Mouse (Mus musculus) forebrain, embryonic 16.5 days (tissue): ENCODE measurements around the gene Ripor2. TPM values are rescaled to one million over a fixed set of nuclear protein-coding genes. Genes with fewer than 3 reads are reported as not detected.

Experiments
- ATAC-seq: fragments of 200-750 bp; cut with Nextera tagmentation; 2 replicates; pipeline ENCODE4 v1.8.0; 2017; ENCODE audit warnings: mild to moderate bottlenecking, moderate library complexity
- H3K27ac ChIP-seq: fragments of 300-500 bp; sonication (generic); 2 replicates; pipeline ENCODE4 v1.5.1; 2014; ENCODE audit warnings: low read length, control low read depth
- H3K27me3 ChIP-seq: fragments of 300-500 bp; sonication (generic); replicated peaks from 2 replicates; pipeline ENCODE4 v1.6.1; 2014; ENCODE audit warnings: low read length; ENCODE audit not compliant: control insufficient read depth, insufficient read depth
- H3K36me3 ChIP-seq: fragments of 300-500 bp; sonication (generic); 2 replicates; pipeline ENCODE4 v1.6.1; 2014; ENCODE audit not compliant: control insufficient read depth, insufficient read depth
- H3K4me1 ChIP-seq: fragments of 300-500 bp; sonication (generic); replicated peaks from 2 replicates; pipeline ENCODE4 v1.6.1; 2014; ENCODE audit warnings: low read length; ENCODE audit not compliant: control insufficient read depth, insufficient read depth
- H3K4me2 ChIP-seq: fragments of 300-500 bp; sonication (generic); 2 replicates; pipeline ENCODE4 v1.6.1; 2014; ENCODE audit warnings: mild to moderate bottlenecking, low read length, control low read depth
- H3K4me3 ChIP-seq: fragments of 300-500 bp; sonication (generic); replicated peaks from 2 replicates; pipeline ENCODE4 v1.5.1; 2014; ENCODE audit warnings: mild to moderate bottlenecking, low read length, control low read depth
- H3K9ac ChIP-seq: fragments of 300-500 bp; sonication (generic); replicated peaks from 2 replicates; pipeline ENCODE4 v1.6.1; 2014; ENCODE audit warnings: low read depth, low read length, control low read depth
- H3K9me3 ChIP-seq: fragments of 300-500 bp; sonication (generic); 2 replicates; pipeline ENCODE4 v1.6.1; 2016; ENCODE audit warnings: low read length; ENCODE audit not compliant: control insufficient read depth
- WGBS: fragments of 180-500 bp; shearing (Covaris S2); extraction: QIAGEN DNeasy Blood & Tissue Kit; methylation state at CpG from one replicate; pipeline ENCODE4 v1.1.7; 2014; 5-methylcytosine and 5-hydroxymethylcytosine counted together
- polyA plus RNA-seq: library from polyadenylated mRNA; unstranded; fragments of >200 nt; fragmentation: Nextera tagmentation; extraction: Ambion mirVana; gene quantifications from 2 replicates; pipeline ENCODE4 v1.2.1, GENCODE M21; 2015

The Ripor2 gene
- 23.4 and 33.8 TPM in 2 replicates for polyA plus RNA-seq

GRCm38 (mm10) chr13:24581833-24582232 is at the start of gene Ripor2:
Gene Ripor2, plus strand, starts transcription at chr13:24582189.
- Histone ChIP-seq H3K36me3 (no peaks in the 10 kb centered on the region), H3K9me3 (no peaks in the 10 kb centered on the region), H3K27me3 (no peaks in the 10 kb centered on the region), H3K9ac (no peak within 1 kb of the TSS), H3K4me2 (no peak within 1 kb of the TSS), H3K27ac (peak within 1 kb of the TSS; percentile 47; the same call in 1 of the 2 replicates), H3K4me3 (no peak within 1 kb of the TSS), H3K4me1 (peaks cover 8% of the 10 kb centered on the region)
- ATAC-seq, result peak; percentile 59
- 40% methylated on average over 10 of the region's 10 CpGs for WGBS

DNA sequence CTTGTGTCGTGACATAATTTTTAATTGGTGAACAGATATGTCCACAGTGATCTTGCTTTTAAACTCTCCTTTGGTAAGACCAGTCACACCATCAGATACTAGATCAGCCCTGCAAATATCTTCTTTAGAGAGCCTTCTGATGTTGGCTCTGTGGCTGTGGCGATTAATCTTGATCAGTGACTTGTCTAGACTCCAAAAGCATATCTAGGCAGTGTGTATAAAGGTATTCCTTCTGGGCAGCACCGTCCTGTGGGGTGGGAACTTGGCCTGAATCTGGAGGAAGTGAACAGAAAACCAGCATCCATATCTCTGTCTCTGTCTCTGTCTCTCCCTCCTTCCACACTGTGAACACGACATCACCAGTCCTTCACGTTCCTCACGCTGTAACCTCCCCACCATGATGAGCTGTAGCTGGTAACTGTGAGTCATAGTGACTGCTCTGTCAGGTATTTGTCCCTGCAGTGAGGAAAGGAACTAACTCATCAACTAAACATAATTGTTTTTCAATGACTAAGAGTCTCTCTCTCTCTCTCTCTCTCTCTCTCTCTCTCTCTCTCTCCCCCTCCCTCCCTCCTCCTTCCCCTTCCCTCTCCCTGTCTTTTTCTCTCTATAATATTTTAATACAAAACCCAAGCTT is 45.3 kb upstream of the Ripor2 start:
- H3K9ac ChIP-seq, result no peak overlapping the region
- no peaks in the 10 kb centered on the region for H3K9me3 ChIP-seq
- no peak overlapping the region for H3K27ac ChIP-seq
- H3K4me3 ChIP-seq, result no peak overlapping the region
- 90% methylated on average over 6 of the region's 6 CpGs for WGBS
- H3K4me1 ChIP-seq, result no peaks in the 10 kb centered on the region
- no peak overlapping the region for H3K4me2 ChIP-seq
- no peaks in the 10 kb centered on the region for H3K27me3 ChIP-seq
- H3K36me3 ChIP-seq, result no peaks in the 10 kb centered on the region
- ATAC-seq, result no peak

GRCm38 (mm10) chr13:24538012-24538411 is 44.0 kb upstream of the Ripor2 start:
- no peak overlapping the region for H3K4me3 ChIP-seq
- no peak overlapping the region for H3K4me2 ChIP-seq
- no peaks in the 10 kb centered on the region for H3K36me3 ChIP-seq
- H3K4me1 ChIP-seq, result no peaks in the 10 kb centered on the region
- no peak for ATAC-seq
- H3K9me3 ChIP-seq, result no peaks in the 10 kb centered on the region
- H3K27ac ChIP-seq, result no peak overlapping the region
- H3K9ac ChIP-seq, result no peak overlapping the region
- no peaks in the 10 kb centered on the region for H3K27me3 ChIP-seq
- 86% methylated on average over 2 of the region's 2 CpGs for WGBS

DNA sequence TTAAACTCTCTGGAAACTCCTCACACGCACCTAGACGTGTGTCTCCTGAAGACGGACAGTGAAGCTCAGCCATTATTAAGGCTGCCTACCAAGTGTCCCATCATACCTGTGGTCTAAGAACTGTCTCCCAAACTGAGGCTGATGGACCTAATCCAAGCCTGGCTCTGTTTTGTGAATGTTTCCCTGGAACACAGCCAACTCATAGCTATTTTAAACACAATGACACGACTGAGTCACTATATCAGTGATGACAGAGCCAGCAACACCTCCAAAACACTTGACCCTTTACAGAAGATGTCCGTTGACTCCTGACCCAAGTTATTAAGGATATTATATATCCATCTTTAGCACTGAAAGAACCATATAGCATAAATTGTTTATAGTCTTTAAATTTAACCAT is 43.0 kb upstream of the Ripor2 start:
- no peaks in the 10 kb centered on the region for H3K9me3 ChIP-seq
- WGBS, result 69% methylated on average over 5 of the region's 5 CpGs
- H3K4me2 ChIP-seq, result no peak overlapping the region
- no peaks in the 10 kb centered on the region for H3K4me1 ChIP-seq
- ATAC-seq, result no peak
- no peaks in the 10 kb centered on the region for H3K27me3 ChIP-seq
- H3K27ac ChIP-seq, result no peak overlapping the region
- H3K36me3 ChIP-seq, result no peaks in the 10 kb centered on the region
- no peak overlapping the region for H3K9ac ChIP-seq
- H3K4me3 ChIP-seq, result no peak overlapping the region

DNA sequence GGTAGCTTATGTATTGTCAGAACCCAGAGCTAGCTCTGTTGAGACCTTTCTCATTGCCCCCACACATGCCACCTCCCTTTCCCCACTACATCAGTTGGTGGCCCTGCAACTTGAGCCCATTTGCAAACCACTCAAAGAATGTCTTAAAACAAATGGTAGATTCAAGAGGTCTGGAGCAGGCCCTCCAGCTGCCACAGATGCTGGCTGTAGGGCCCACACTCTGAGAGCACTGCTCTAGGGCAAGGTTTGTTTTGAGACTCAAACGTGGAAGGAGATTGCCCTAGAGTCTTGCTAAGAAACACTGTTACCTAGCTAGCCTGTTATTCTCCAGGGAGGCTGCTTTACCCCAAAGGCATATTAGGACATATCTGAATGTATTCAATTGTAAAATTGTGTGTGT is 36.3 kb upstream of the Ripor2 start:
- H3K27me3 ChIP-seq, result no peaks in the 10 kb centered on the region
- ATAC-seq, result no peak
- H3K9me3 ChIP-seq, result no peaks in the 10 kb centered on the region
- no peak overlapping the region for H3K4me3 ChIP-seq
- no peak overlapping the region for H3K27ac ChIP-seq
- H3K36me3 ChIP-seq, result no peaks in the 10 kb centered on the region
- H3K9ac ChIP-seq, result no peak overlapping the region
- no peaks in the 10 kb centered on the region; the same call in 1 of the 2 replicates for H3K4me1 ChIP-seq
- WGBS, result 65% methylated on average over 1 of the region's 1 CpGs
- H3K4me2 ChIP-seq, result no peak overlapping the region

DNA sequence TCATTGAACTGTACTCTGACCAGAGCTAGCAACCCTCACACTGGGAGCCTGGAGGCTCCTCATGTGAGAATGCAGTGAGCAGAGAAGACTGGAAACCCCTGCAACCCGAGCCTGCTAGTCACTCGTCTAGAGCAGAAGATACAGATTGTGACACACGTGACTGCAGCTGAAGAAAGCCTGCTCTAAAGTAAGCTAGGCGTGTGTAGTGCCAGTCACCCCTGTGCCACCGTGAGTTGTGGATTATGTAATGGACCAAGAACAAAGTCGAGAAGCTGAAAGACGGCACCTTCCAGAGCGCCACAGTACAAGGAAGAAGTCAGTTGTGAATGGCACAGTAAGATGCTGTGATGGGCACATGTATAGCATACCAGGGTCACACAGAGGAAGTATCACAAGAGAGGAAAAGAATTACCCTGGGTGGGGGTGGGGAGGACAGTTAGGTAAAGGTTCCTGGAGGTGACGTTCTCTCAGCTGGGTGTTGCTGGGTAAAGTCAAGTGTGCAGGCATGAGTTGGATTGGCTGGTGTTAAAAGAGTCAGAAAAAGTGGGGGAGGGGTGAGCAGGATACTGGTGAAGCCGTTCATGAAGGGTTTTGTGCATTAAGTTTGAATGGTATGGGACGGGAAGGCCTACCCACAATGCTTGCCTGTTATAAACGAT is 35.1 kb upstream of the Ripor2 start:
- Histone ChIP-seq H3K9ac (no peak overlapping the region), H3K36me3 (no peaks in the 10 kb centered on the region), H3K4me1 (peaks cover 5% of the 10 kb centered on the region), H3K4me2 (no peak overlapping the region), H3K4me3 (no peak overlapping the region), H3K27me3 (no peaks in the 10 kb centered on the region), H3K27ac (no peak overlapping the region), H3K9me3 (no peaks in the 10 kb centered on the region)
- 90% methylated on average over 12 of the region's 12 CpGs for WGBS
- no peak for ATAC-seq

GRCm38 (mm10) chr13:24548911-24549310 is 33.1 kb upstream of the Ripor2 start:
- Histone ChIP-seq H3K27ac (no peak overlapping the region), H3K36me3 (no peaks in the 10 kb centered on the region), H3K4me2 (no peak overlapping the region), H3K27me3 (no peaks in the 10 kb centered on the region), H3K9me3 (no peaks in the 10 kb centered on the region), H3K4me1 (peaks cover 5% of the 10 kb centered on the region), H3K4me3 (no peak overlapping the region), H3K9ac (no peak overlapping the region)
- ATAC-seq, result no peak

DNA sequence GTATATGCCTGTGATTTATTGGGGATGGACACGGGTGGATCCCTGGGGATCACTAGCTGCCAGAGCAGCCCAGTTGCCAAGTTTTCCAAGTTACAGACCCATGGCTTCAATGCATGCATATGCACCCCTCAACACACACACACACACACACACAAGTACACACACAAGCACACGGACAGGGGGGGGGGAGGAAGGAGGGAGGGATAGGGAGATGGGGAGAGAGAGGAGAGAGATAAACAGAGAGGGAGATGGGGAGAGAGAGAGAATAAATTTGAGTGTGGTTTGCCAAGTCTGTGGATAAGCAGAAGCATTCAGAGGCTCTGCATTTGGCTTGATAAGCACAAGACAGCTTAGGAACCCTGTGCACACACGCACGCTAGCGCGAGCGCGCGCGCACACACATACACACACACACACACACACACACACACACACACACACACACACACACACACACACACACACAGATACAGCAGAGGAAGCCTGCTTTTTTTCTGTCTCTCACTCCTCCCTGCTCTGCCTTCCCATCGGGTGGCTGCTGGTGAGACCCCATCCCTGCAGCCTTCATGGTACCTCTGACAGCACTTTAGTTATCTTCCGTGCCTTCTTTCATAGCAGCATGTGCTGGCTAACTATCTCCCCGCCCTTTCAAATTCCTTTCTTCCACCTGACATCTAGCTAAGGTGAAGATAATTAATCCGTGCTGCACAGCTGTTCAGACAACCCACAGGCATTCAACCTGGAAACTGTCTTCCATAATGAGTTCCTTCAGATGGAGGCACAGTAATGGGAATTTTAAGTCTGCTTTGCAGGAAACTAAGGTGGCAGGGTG is 30.7 kb upstream of the Ripor2 start:
- no peak overlapping the region for H3K4me3 ChIP-seq
- peak overlapping the region; percentile 3; the same call in 1 of the 2 replicates for H3K4me2 ChIP-seq
- no peaks in the 10 kb centered on the region for H3K27me3 ChIP-seq
- no peaks in the 10 kb centered on the region for H3K36me3 ChIP-seq
- peak overlapping the region; percentile 20; the same call in 1 of the 2 replicates for H3K27ac ChIP-seq
- 45% methylated on average over 8 of the region's 14 CpGs for whole genome bisulfite sequencing
- no peaks in the 10 kb centered on the region for H3K9me3 ChIP-seq
- H3K4me1 ChIP-seq, result peaks cover 5% of the 10 kb centered on the region
- H3K9ac ChIP-seq, result no peak overlapping the region
- peak; percentile 75 for ATAC-seq

- 60% methylated on average over 4 of the region's 4 CpGs for WGBS
- H3K4me2 ChIP-seq, result no peak overlapping the region
- H3K4me1 ChIP-seq, result peaks cover 5% of the 10 kb centered on the region
- no peaks in the 10 kb centered on the region for H3K9me3 ChIP-seq
- H3K27me3 ChIP-seq, result no peaks in the 10 kb centered on the region
- no peak overlapping the region for H3K9ac ChIP-seq
- H3K27ac ChIP-seq, result peak overlapping the region; percentile 20; the same call in 1 of the 2 replicates
- no peak overlapping the region for H3K4me3 ChIP-seq
- H3K36me3 ChIP-seq, result no peaks in the 10 kb centered on the region
- no peak for ATAC-seq
These were observed 29.9 kb upstream of the Ripor2 start for GRCm38 (mm10) chr13:24552039-24552438.
